Mouse (Mus musculus) midbrain, embryonic 14.5 days (tissue): ENCODE results near the gene Rgs7bp. TPM values are rescaled to one million over a fixed set of nuclear protein-coding genes. Genes with fewer than 3 reads are reported as not detected.

Experiments used
- ATAC-seq: fragments of 200-750 bp; cut with Nextera tagmentation; 2 replicates; pipeline ENCODE4 v1.8.0; 2017; ENCODE audit warnings: moderate number of reproducible peaks, moderate library complexity; ENCODE audit not compliant: low FRiP score, low TSS enrichment
- DNase-seq: peaks from one replicate; pipeline ENCODE4 v3.0.0-alpha.2; 2015
- H3K27ac ChIP-seq: fragments of 300-500 bp; sonication (generic); replicated peaks from 2 replicates; pipeline ENCODE4 v1.5.1; 2014; ENCODE audit warnings: mild to moderate bottlenecking, low read depth, low read length, moderate library complexity
- H3K27me3 ChIP-seq: fragments of 300-500 bp; sonication (generic); 2 replicates; pipeline ENCODE4 v1.6.1; 2014; ENCODE audit warnings: low read length, control low read depth, mixed read lengths; ENCODE audit not compliant: control insufficient read depth, insufficient read depth
- H3K36me3 ChIP-seq: fragments of 300-500 bp; sonication (generic); 2 replicates; pipeline ENCODE4 v1.6.1; 2014; ENCODE audit warnings: low read length, control low read depth; ENCODE audit not compliant: control insufficient read depth, insufficient read depth
- H3K4me1 ChIP-seq: fragments of 300-500 bp; sonication (generic); 2 replicates; pipeline ENCODE4 v1.6.1; 2014; ENCODE audit warnings: mild to moderate bottlenecking, antibody characterized with exemption, low read length, control low read depth; ENCODE audit not compliant: control insufficient read depth, insufficient read depth
- H3K4me2 ChIP-seq: fragments of 300-500 bp; sonication (generic); 2 replicates; pipeline ENCODE4 v1.6.1; 2014; ENCODE audit warnings: mild to moderate bottlenecking, low read length, moderate library complexity
- H3K4me3 ChIP-seq: fragments of 300-500 bp; sonication (generic); replicated peaks from 2 replicates; pipeline ENCODE4 v1.5.1; 2014; ENCODE audit warnings: low read depth, low read length
- H3K9ac ChIP-seq: fragments of 300-500 bp; sonication (generic); replicated peaks from 2 replicates; pipeline ENCODE4 v1.6.1; 2014; ENCODE audit warnings: mild to moderate bottlenecking, low read length, moderate library complexity
- H3K9me3 ChIP-seq: fragments of 300-500 bp; sonication (generic); 2 replicates; pipeline ENCODE4 v1.6.1; 2016; ENCODE audit warnings: low read length, control low read depth, mixed read lengths; ENCODE audit not compliant: control insufficient read depth
- WGBS: fragments of 180-500 bp; shearing (Covaris S2); extraction: QIAGEN DNeasy Blood & Tissue Kit; methylation state at CpG from one replicate; pipeline ENCODE4 v1.1.7; 2014; 5-methylcytosine and 5-hydroxymethylcytosine counted together
- polyA plus RNA-seq: library from polyadenylated mRNA; unstranded; fragments of >200 nt; fragmentation: Nextera tagmentation; extraction: Ambion mirVana; gene quantifications from 2 replicates; pipeline ENCODE4 v1.2.1, GENCODE M21; 2014

The Rgs7bp gene
- polyA plus RNA-seq: 3.7 and 5.0 TPM in 2 replicates

- peak within 1 kb of the TSS; percentile 90 for H3K27ac ChIP-seq
- DNase-seq: peak; percentile 88
- peak; percentile 88 for ATAC-seq
- H3K4me2 ChIP-seq: peak within 1 kb of the TSS; percentile 88
- no peaks in the 10 kb centered on the region for H3K36me3 ChIP-seq
- WGBS: under 1% methylated on average over 75 of the region's 75 CpGs
- 0 out of 2 replicates have a peak, but pooled peaks cover 3% of the 10 kb centered on the region for H3K27me3 ChIP-seq
- H3K4me3 ChIP-seq: peak within 1 kb of the TSS; percentile 65
- H3K9me3 ChIP-seq: no peaks in the 10 kb centered on the region
- H3K4me1 ChIP-seq: peaks cover 14% of the 10 kb centered on the region
- peak within 1 kb of the TSS; percentile 72 for H3K9ac ChIP-seq
Measured at GRCm38 (mm10) chr13:105054181-105054940, at the start of gene Rgs7bp. Rgs7bp (minus strand) TSS chr13:105054930.

DNA sequence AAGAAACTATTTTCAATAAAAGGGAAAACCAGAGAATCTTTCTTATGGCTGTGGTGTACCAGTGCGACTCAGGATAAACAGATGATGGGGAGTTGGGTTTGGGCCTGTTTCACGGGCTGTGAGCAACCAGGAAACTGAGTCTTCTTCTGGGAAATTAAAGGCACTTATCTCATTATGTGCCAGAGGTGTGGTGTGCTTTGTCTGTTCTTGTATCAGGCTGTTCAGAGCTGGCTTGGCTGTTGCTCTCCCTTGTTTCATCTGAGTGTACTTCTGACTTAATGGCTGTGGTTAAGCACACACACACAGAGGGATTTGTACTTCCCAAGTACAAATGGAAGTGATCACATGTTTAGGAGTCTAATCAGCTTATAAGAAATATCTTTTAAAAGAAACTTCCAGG is 49.7 kb upstream of the Rgs7bp start:
- no peaks in the 10 kb centered on the region for H3K9me3 ChIP-seq
- DNase-seq (no peak), ATAC-seq (no peak)
- 85% methylated on average over 2 of the region's 2 CpGs for WGBS
- H3K27ac ChIP-seq: no peak overlapping the region
- H3K27me3 ChIP-seq: no peaks in the 10 kb centered on the region
- no peak overlapping the region for H3K4me2 ChIP-seq
- H3K9ac ChIP-seq: no peak overlapping the region
- H3K4me3 ChIP-seq: no peak overlapping the region
- H3K36me3 ChIP-seq: no peaks in the 10 kb centered on the region
- H3K4me1 ChIP-seq: no peaks in the 10 kb centered on the region

DNA sequence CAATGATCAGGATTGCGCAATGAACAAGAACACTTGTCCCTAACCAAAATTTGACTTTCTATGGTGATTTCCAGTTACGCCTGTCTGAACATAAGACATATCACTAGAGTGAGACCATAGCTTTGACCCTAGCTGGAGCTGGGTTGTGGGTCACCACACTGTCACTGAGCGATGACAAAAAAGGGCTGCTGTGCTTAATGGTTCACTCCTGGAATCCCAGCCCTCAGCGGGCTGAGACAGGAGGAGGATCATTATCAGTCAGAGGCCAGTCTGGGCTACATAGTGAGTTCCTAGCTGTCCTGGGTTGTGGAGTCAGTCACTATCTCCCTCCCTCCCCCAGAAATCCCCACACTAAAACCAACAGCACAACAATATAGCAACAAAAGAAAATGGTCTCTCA is 46.0 kb upstream of the Rgs7bp start:
- Histone ChIP-seq H3K9ac (no peak overlapping the region), H3K4me2 (no peak overlapping the region), H3K27me3 (no peaks in the 10 kb centered on the region), H3K36me3 (no peaks in the 10 kb centered on the region), H3K27ac (no peak overlapping the region), H3K4me3 (no peak overlapping the region), H3K4me1 (no peaks in the 10 kb centered on the region), H3K9me3 (no peaks in the 10 kb centered on the region)
- DNase-seq (no peak), ATAC-seq (no peak)
- 77% methylated on average over 4 of the region's 4 CpGs for WGBS

GRCm38 (mm10) chr13:105096316-105096715 is 41.6 kb upstream of the Rgs7bp start:
- ATAC-seq: no peak
- peak; percentile 6 for DNase-seq
- H3K4me1 ChIP-seq: no peaks in the 10 kb centered on the region

DNA sequence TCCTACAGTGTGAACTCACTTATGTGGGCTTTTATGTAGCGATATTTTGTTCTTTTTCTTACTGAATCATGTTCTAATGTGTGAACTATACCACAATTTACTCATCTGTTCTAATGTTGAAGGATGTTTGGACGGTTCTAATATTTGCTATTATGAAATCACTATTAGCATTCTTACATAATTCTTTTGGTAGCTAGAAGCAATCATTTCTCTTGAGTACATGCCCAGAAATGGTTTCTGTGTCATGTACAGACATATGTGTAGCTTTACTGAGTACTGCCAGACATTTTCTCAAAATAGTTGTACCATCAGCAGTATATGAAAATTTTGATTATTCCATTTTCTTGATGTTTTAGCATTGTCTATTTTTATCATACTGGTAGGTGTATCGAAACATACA is 34.5 kb upstream of the Rgs7bp start:
- H3K9ac ChIP-seq: no peak overlapping the region
- H3K4me1 ChIP-seq: no peaks in the 10 kb centered on the region
- no peaks in the 10 kb centered on the region for H3K9me3 ChIP-seq
- ATAC-seq: no peak
- H3K27me3 ChIP-seq: no peaks in the 10 kb centered on the region
- no peaks in the 10 kb centered on the region for H3K36me3 ChIP-seq
- WGBS: 93% methylated on average over 3 of the region's 3 CpGs
- no peak overlapping the region for H3K4me3 ChIP-seq
- no peak for DNase-seq
- no peak overlapping the region for H3K27ac ChIP-seq
- no peak overlapping the region for H3K4me2 ChIP-seq

More at GRCm38 (mm10) chr13:105096316-105096715, 41.6 kb upstream of the Rgs7bp start:
- Histone ChIP-seq H3K4me3 (no peak overlapping the region), H3K9me3 (no peaks in the 10 kb centered on the region), H3K27ac (no peak overlapping the region), H3K27me3 (no peaks in the 10 kb centered on the region), H3K4me2 (no peak overlapping the region), H3K36me3 (no peaks in the 10 kb centered on the region), H3K9ac (no peak overlapping the region)
- WGBS: 78% methylated on average over 2 of the region's 2 CpGs

DNA sequence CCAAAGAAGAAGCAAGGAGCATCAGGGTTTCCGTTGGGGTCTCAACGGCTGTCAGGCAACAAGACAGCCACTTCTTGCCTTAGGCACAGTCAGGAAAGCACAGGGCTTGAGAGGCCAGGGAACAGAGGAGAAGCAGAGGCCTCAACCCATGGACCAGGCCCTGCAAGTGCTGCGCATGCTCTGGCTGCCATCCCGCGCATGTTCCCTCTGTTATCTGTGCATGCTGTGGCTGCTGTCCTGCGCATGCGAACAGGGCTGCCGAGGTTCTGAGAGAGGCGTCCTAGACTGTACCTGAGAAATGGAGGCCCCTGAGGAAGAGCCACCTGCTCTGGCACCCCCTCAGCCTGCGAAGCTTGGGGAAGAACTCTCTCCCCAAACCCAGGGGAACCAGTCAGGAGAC is 27.1 kb upstream of the Rgs7bp start, which contains the start of gene 4933425L06Rik:
Gene 4933425L06Rik (plus strand): TSS at position 261 of the 400 bp plus-strand sequence.
- no peaks in the 10 kb centered on the region for H3K4me1 ChIP-seq
- DNase-seq (no peak), ATAC-seq (no peak)
- no peaks in the 10 kb centered on the region for H3K9me3 ChIP-seq
- no peak within 1 kb of the TSS for H3K4me3 ChIP-seq
- no peaks in the 10 kb centered on the region for H3K27me3 ChIP-seq
- 93% methylated on average over 10 of the region's 10 CpGs for WGBS
- no peak within 1 kb of the TSS for H3K27ac ChIP-seq
- H3K36me3 ChIP-seq: no peaks in the 10 kb centered on the region
- H3K4me2 ChIP-seq: no peak within 1 kb of the TSS
- no peak within 1 kb of the TSS for H3K9ac ChIP-seq

- Histone ChIP-seq H3K4me3 (no peak overlapping the region), H3K4me1 (no peaks in the 10 kb centered on the region), H3K36me3 (no peaks in the 10 kb centered on the region), H3K9me3 (no peaks in the 10 kb centered on the region), H3K9ac (no peak overlapping the region), H3K27ac (no peak overlapping the region), H3K27me3 (no peaks in the 10 kb centered on the region), H3K4me2 (no peak overlapping the region)
- no peak for ATAC-seq
- WGBS: 70% methylated on average over 7 of the region's 7 CpGs
- DNase-seq: no peak
Measured at GRCm38 (mm10) chr13:105066890-105067845, 12.4 kb upstream of the Rgs7bp start.

GRCm38 (mm10) chr13:105066119-105066518 is 11.4 kb upstream of the Rgs7bp start:
- Histone ChIP-seq H3K27ac (no peak overlapping the region), H3K9ac (no peak overlapping the region), H3K4me3 (no peak overlapping the region), H3K36me3 (no peaks in the 10 kb centered on the region), H3K4me1 (no peaks in the 10 kb centered on the region), H3K27me3 (no peaks in the 10 kb centered on the region), H3K9me3 (no peaks in the 10 kb centered on the region), H3K4me2 (no peak overlapping the region)
- ATAC-seq: no peak
- no peak for DNase-seq
